Mouse (Mus musculus): Measurements from ENCODE around the gene Tamm41. TPM values are rescaled to one million over a fixed set of nuclear protein-coding genes. Genes with fewer than 3 reads are reported as not detected.

The Tamm41 gene
- total RNA-seq, 1 experiment = 35.7 TPM

- in situ Hi-C loops (cut with MboI; ENCODE audit: low sequenced_read_pairs in 2 of 2, unreplicated experiment in 2 of 2) = loop anchor here (5.0 to 25.0 kb wide), 2 partner anchors 73 to 93 kb away; no protein-coding TSS in a partner anchor
- Histone ChIP-seq H3K4me1 (ENCODE audit: control insufficient read depth in 2 of 2, insufficient read depth in 2 of 2, low read length in 2 of 2, poor library complexity in 1 of 2) (peaks cover 0 to 2% of the 10 kb centered on the region in 2 experiments; a peak in 1 of 4 replicates), H3K9ac (ENCODE audit: insufficient read depth, low read depth, low read length, poor library complexity, severe bottlenecking) (no peak overlapping the region), H3K9me3 (ENCODE audit: control insufficient read depth, insufficient read depth, low read depth, low read length) (no peaks in the 10 kb centered on the region), H3K36me3 (ENCODE audit: control insufficient read depth, insufficient read depth, low read length, poor library complexity, severe bottlenecking) (peaks cover 28% of the 10 kb centered on the region; the same call in 1 of the 2 replicates), H3K27ac (ENCODE audit: insufficient read depth, low read depth, low read length, poor library complexity, severe bottlenecking) (no peak overlapping the region), H3K4me3 (ENCODE audit: insufficient read depth in 1 of 2, low read depth in 1 of 2, low read length in 2 of 2, poor library complexity in 1 of 2, severe bottlenecking in 1 of 2) (no peak overlapping the region)
- TF ChIP-seq ZC3H11A (IDR thresholded peaks at IDR 0.05; ENCODE audit: borderline replicate concordance, low read depth, low read length) (no peak), CHD2 (IDR thresholded peaks at IDR 0.05; ENCODE audit: low read depth, low read length) (no peak), ZNF384 (IDR thresholded peaks at IDR 0.05; ENCODE audit: low read depth, low read length) (no peak), HCFC1 (IDR thresholded peaks at IDR 0.05; ENCODE audit: borderline replicate concordance, insufficient read depth, low read length) (no peak), MAFK (IDR thresholded peaks at IDR 0.05; ENCODE audit: insufficient read depth, low read depth, low read length) (no peak)
- no peak for DNase-seq (ENCODE audit: low read depth, low spot score)
Observed at GRCm38 (mm10) chr6:115005351-115005890, 32.3 kb downstream of the Tamm41 start.

GRCm38 (mm10) chr6:115004636-115005035 lies 33.0 kb downstream of the Tamm41 start:
- Histone ChIP-seq H3K9ac (ENCODE audit: insufficient read depth, low read depth, low read length, poor library complexity, severe bottlenecking) (no peak overlapping the region), H3K9me3 (ENCODE audit: control insufficient read depth, insufficient read depth, low read depth, low read length) (no peaks in the 10 kb centered on the region), H3K4me3 (ENCODE audit: insufficient read depth in 1 of 2, low read depth in 1 of 2, low read length in 2 of 2, poor library complexity in 1 of 2, severe bottlenecking in 1 of 2) (no peak overlapping the region), H3K27ac (ENCODE audit: insufficient read depth, low read depth, low read length, poor library complexity, severe bottlenecking) (no peak overlapping the region), H3K4me1 (ENCODE audit: control insufficient read depth in 2 of 2, insufficient read depth in 2 of 2, low read length in 2 of 2, poor library complexity in 1 of 2) (peaks cover 0 to 2% of the 10 kb centered on the region in 2 experiments; a peak in 1 of 4 replicates), H3K36me3 (ENCODE audit: control insufficient read depth, insufficient read depth, low read length, poor library complexity, severe bottlenecking) (peaks cover 24% of the 10 kb centered on the region; the same call in 1 of the 2 replicates)
- no peak for DNase-seq (ENCODE audit: low read depth, low spot score)
- TF ChIP-seq ZNF384 (IDR thresholded peaks at IDR 0.05; ENCODE audit: low read depth, low read length) (no peak), MAFK (IDR thresholded peaks at IDR 0.05; ENCODE audit: insufficient read depth, low read depth, low read length) (no peak), ZC3H11A (IDR thresholded peaks at IDR 0.05; ENCODE audit: borderline replicate concordance, low read depth, low read length) (no peak), CHD2 (IDR thresholded peaks at IDR 0.05; ENCODE audit: low read depth, low read length) (no peak), HCFC1 (IDR thresholded peaks at IDR 0.05; ENCODE audit: borderline replicate concordance, insufficient read depth, low read length) (no peak)
- in situ Hi-C loops (cut with MboI; ENCODE audit: low sequenced_read_pairs in 2 of 2, unreplicated experiment in 2 of 2) = loop anchor here (5.0 to 25.0 kb wide), 2 partner anchors 72 to 92 kb away; no protein-coding TSS in a partner anchor

- Histone ChIP-seq H3K9ac (ENCODE audit: insufficient read depth, low read depth, low read length, poor library complexity, severe bottlenecking) (no peak overlapping the region), H3K36me3 (ENCODE audit: control insufficient read depth, insufficient read depth, low read length, poor library complexity, severe bottlenecking) (peaks cover 6% of the 10 kb centered on the region; the same call in 1 of the 2 replicates), H3K4me1 (ENCODE audit: control insufficient read depth in 2 of 2, insufficient read depth in 2 of 2, low read length in 2 of 2, poor library complexity in 1 of 2) (no peaks in the 10 kb centered on the region), H3K9me3 (ENCODE audit: control insufficient read depth, insufficient read depth, low read depth, low read length) (no peaks in the 10 kb centered on the region), H3K4me3 (ENCODE audit: insufficient read depth in 1 of 2, low read depth in 1 of 2, low read length in 2 of 2, poor library complexity in 1 of 2, severe bottlenecking in 1 of 2) (no peak overlapping the region), H3K27ac (ENCODE audit: insufficient read depth, low read depth, low read length, poor library complexity, severe bottlenecking) (no peak overlapping the region)
- in situ Hi-C loops (cut with MboI; ENCODE audit: low sequenced_read_pairs in 2 of 2, unreplicated experiment in 2 of 2) = no loop called here
- TF ChIP-seq HCFC1 (IDR thresholded peaks at IDR 0.05; ENCODE audit: borderline replicate concordance, insufficient read depth, low read length) (no peak), MAFK (IDR thresholded peaks at IDR 0.05; ENCODE audit: insufficient read depth, low read depth, low read length) (no peak), ZNF384 (IDR thresholded peaks at IDR 0.05; ENCODE audit: low read depth, low read length) (no peak), CHD2 (IDR thresholded peaks at IDR 0.05; ENCODE audit: low read depth, low read length) (no peak), ZC3H11A (IDR thresholded peaks at IDR 0.05; ENCODE audit: borderline replicate concordance, low read depth, low read length) (no peak)
- no peak for DNase-seq (ENCODE audit: low read depth, low spot score)
Observed at GRCm38 (mm10) chr6:114998374-114999031, 39.2 kb downstream of the Tamm41 start.

- in situ Hi-C loops (cut with MboI; ENCODE audit: low sequenced_read_pairs in 2 of 2, unreplicated experiment in 2 of 2) = no loop called here
- no peak for TF ChIP-seq ZC3H11A (IDR thresholded peaks at IDR 0.05; ENCODE audit: borderline replicate concordance, low read depth, low read length)
- no peak for TF ChIP-seq MAFK (IDR thresholded peaks at IDR 0.05; ENCODE audit: insufficient read depth, low read depth, low read length)
- TF ChIP-seq HCFC1 (IDR thresholded peaks at IDR 0.05; ENCODE audit: borderline replicate concordance, insufficient read depth, low read length) = no peak
- no peak for TF ChIP-seq CHD2 (IDR thresholded peaks at IDR 0.05; ENCODE audit: low read depth, low read length)
- Histone ChIP-seq H3K4me3 (ENCODE audit: insufficient read depth in 1 of 2, low read depth in 1 of 2, low read length in 2 of 2, poor library complexity in 1 of 2, severe bottlenecking in 1 of 2) (no peak overlapping the region), H3K4me1 (ENCODE audit: control insufficient read depth in 2 of 2, insufficient read depth in 2 of 2, low read length in 2 of 2, poor library complexity in 1 of 2) (no peaks in the 10 kb centered on the region), H3K36me3 (ENCODE audit: control insufficient read depth, insufficient read depth, low read length, poor library complexity, severe bottlenecking) (0 out of 2 replicates have a peak, but pooled peaks cover 2% of the 10 kb centered on the region), H3K27ac (ENCODE audit: insufficient read depth, low read depth, low read length, poor library complexity, severe bottlenecking) (no peak overlapping the region), H3K9me3 (ENCODE audit: control insufficient read depth, insufficient read depth, low read depth, low read length) (no peaks in the 10 kb centered on the region), H3K9ac (ENCODE audit: insufficient read depth, low read depth, low read length, poor library complexity, severe bottlenecking) (no peak overlapping the region)
- DNase-seq (ENCODE audit: low read depth, low spot score) = no peak
Observed at GRCm38 (mm10) chr6:114997471-114997870, 40.2 kb downstream of the Tamm41 start.
